Mouse (Mus musculus) CD4-positive, CD25-positive, alpha-beta regulatory T cell (primary cell): Measurements from ENCODE around the gene Rexo1. TPM values are rescaled to one million over a fixed set of nuclear protein-coding genes. Genes with fewer than 3 reads are reported as not detected.

Source experiments
- polyA plus RNA-seq: library from polyadenylated mRNA; unstranded; fragments of 100-300 nt; shearing (Covaris generic); gene quantifications from one replicate; pipeline ENCODE4 v1.2.1, GENCODE M21; 2017

The Rexo1 gene
- polyA plus RNA-seq: 62.2 TPM

GRCm38 (mm10) chr10:80561116-80561944 is at the start of gene Rexo1:
Gene Rexo1, minus strand, starts transcription at chr10:80561560.

GRCm38 (mm10) chr10:80605721-80606120 is 44.4 kb upstream of the Rexo1 start, which contains the start of gene Gm49322:
Gene Gm49322, plus strand, starts transcription at chr10:80606021.

GRCm38 (mm10) chr10:80602698-80603325 is 41.5 kb upstream of the Rexo1 start, which contains the start of the genes Scamp4 and Adat3:
Gene Scamp4, plus strand, starts transcription at chr10:80602872.
Gene Adat3, plus strand, starts transcription at chr10:80602880.

GRCm38 (mm10) chr10:80589879-80590854 is 28.8 kb upstream of the Rexo1 start, which contains the start of gene Abhd17a:
Gene Abhd17a, minus strand, starts transcription at chr10:80590341.

GRCm38 (mm10) chr10:80577195-80578130 is 16.1 kb upstream of the Rexo1 start, which contains the start of gene Klf16:
Gene Klf16, minus strand, starts transcription at chr10:80577321.

GRCm38 (mm10) chr10:80538710-80539394 is 22.5 kb downstream of the Rexo1 start, which contains the start of gene Atp8b3:
Gene Atp8b3, minus strand, starts transcription at chr10:80539124.

GRCm38 (mm10) chr10:80494732-80495131 is 66.6 kb downstream of the Rexo1 start, which contains the start of gene Onecut3:
Gene Onecut3, plus strand, starts transcription at chr10:80494835.

Other genes starting within 250 kb of the Rexo1 start
- gene 2310011J03Rik, start 241.0 kb downstream of the Rexo1 start, polyA plus RNA-seq: 82.5 TPM
- gene Pcsk4, start 232.1 kb downstream of the Rexo1 start, polyA plus RNA-seq: 28.8 TPM
- 0.41 TPM for gene Reep6, start 231.6 kb downstream of the Rexo1 start, polyA plus RNA-seq
- not detected for gene Adamtsl5, start 213.1 kb downstream of the Rexo1 start, polyA plus RNA-seq
- not detected for gene Plk5, start 205.1 kb downstream of the Rexo1 start, polyA plus RNA-seq
- 8.7 TPM for gene Mex3d, start 173.9 kb downstream of the Rexo1 start, polyA plus RNA-seq
- gene Mbd3, start 162.0 kb downstream of the Rexo1 start, polyA plus RNA-seq: 184 TPM
- gene Uqcr11, start 154.7 kb downstream of the Rexo1 start, polyA plus RNA-seq: 234 TPM
- 132 TPM for gene Tcf3, start 127.9 kb downstream of the Rexo1 start, polyA plus RNA-seq
- not detected for gene Onecut3, start 66.7 kb downstream of the Rexo1 start, polyA plus RNA-seq
- 0.04 TPM for gene Atp8b3, start 22.4 kb downstream of the Rexo1 start, polyA plus RNA-seq
- 13.2 TPM for gene Klf16, start 15.8 kb upstream of the Rexo1 start, polyA plus RNA-seq
- gene Abhd17a, start 28.8 kb upstream of the Rexo1 start, polyA plus RNA-seq: 152 TPM
- 115 TPM for gene Scamp4, start 41.3 kb upstream of the Rexo1 start, polyA plus RNA-seq
- gene Adat3, start 41.3 kb upstream of the Rexo1 start, polyA plus RNA-seq: 5.7 TPM
- gene Gm49322, start 44.5 kb upstream of the Rexo1 start, polyA plus RNA-seq: 9.3 TPM
- 306 TPM for gene Csnk1g2, start 61.3 kb upstream of the Rexo1 start, polyA plus RNA-seq
- 43.9 TPM for gene Btbd2, start 95.5 kb upstream of the Rexo1 start, polyA plus RNA-seq
- 212 TPM for gene Mknk2, start 116.6 kb upstream of the Rexo1 start, polyA plus RNA-seq
- gene Mob3a, start 140.4 kb upstream of the Rexo1 start, polyA plus RNA-seq: 325 TPM
- gene Izumo4, start 140.6 kb upstream of the Rexo1 start, polyA plus RNA-seq: 156 TPM
- gene Ap3d1, start 180.7 kb upstream of the Rexo1 start, polyA plus RNA-seq: 71.7 TPM
- 17.6 TPM for gene Dot1l, start 193.6 kb upstream of the Rexo1 start, polyA plus RNA-seq
- 74.2 TPM for gene Sf3a2, start 236.6 kb upstream of the Rexo1 start, polyA plus RNA-seq
- gene Plekhj1, start 237.1 kb upstream of the Rexo1 start, polyA plus RNA-seq: 275 TPM
- not detected for gene Amh, start 243.7 kb upstream of the Rexo1 start, polyA plus RNA-seq